Mouse (Mus musculus): ENCODE measurements around the gene Rcsd1. TPM values are rescaled to one million over a fixed set of nuclear protein-coding genes. Genes with fewer than 3 reads are reported as not detected.
A peak's percentile ranks its signal among the peaks of the same experiment; 100 is the strongest.
"Not testable (repeated sequence)": the region's sequence is repeated elsewhere in the genome, so short reads cannot be mapped to it uniquely, and the experiment has no call there.

Rcsd1 gene
- polyA plus RNA-seq, 1 experiment from 2014 or later = 47.8 TPM

- Histone ChIP-seq H3K4me2 (ENCODE audit: low read depth, low read length) (no peak overlapping the region), H3K36me3 (ENCODE audit: control insufficient read depth, insufficient read depth, low read length) (no peaks in the 10 kb centered on the region), H3K4me1 (replicated peaks; ENCODE audit: control insufficient read depth, insufficient read depth, low read length) (peaks cover 39% of the 10 kb centered on the region), H3K4me3 (ENCODE audit: low read length) (no peak overlapping the region), H3K9me3 (ENCODE audit: control insufficient read depth, low read length) (no peaks in the 10 kb centered on the region), H3K27ac (ENCODE audit: low read length) (peak overlapping the region; percentile 1; the same call in 1 of the 2 replicates), H3K27me3 (ENCODE audit: control insufficient read depth, insufficient read depth, low read depth, low read length) (no peaks in the 10 kb centered on the region), H3K9ac (ENCODE audit: low read length) (no peak overlapping the region)
- no peak for ATAC-seq (ENCODE audit: low read depth)
- WGBS = 31% methylated on average over 6 of the region's 6 CpGs
These were observed 23.2 kb downstream of the Rcsd1 start for GRCm38 (mm10) chr1:165686349-165686748.

GRCm38 (mm10) chr1:165684261-165685203, 25.0 kb downstream of the Rcsd1 start:
- peak; percentile 82 for ATAC-seq (ENCODE audit: low read depth)
- Histone ChIP-seq H3K4me2 (ENCODE audit: low read depth, low read length) (no peak overlapping the region), H3K4me1 (replicated peaks; ENCODE audit: control insufficient read depth, insufficient read depth, low read length) (peaks cover 33% of the 10 kb centered on the region), H3K9me3 (ENCODE audit: control insufficient read depth, low read length) (no peaks in the 10 kb centered on the region), H3K27ac (ENCODE audit: low read length) (peak overlapping the region; percentile 67), H3K36me3 (ENCODE audit: control insufficient read depth, insufficient read depth, low read length) (no peaks in the 10 kb centered on the region), H3K4me3 (ENCODE audit: low read length) (no peak overlapping the region), H3K27me3 (ENCODE audit: control insufficient read depth, insufficient read depth, low read depth, low read length) (no peaks in the 10 kb centered on the region), H3K9ac (ENCODE audit: low read length) (no peak overlapping the region)
- WGBS = 48% methylated on average over 15 of the region's 15 CpGs

DNA sequence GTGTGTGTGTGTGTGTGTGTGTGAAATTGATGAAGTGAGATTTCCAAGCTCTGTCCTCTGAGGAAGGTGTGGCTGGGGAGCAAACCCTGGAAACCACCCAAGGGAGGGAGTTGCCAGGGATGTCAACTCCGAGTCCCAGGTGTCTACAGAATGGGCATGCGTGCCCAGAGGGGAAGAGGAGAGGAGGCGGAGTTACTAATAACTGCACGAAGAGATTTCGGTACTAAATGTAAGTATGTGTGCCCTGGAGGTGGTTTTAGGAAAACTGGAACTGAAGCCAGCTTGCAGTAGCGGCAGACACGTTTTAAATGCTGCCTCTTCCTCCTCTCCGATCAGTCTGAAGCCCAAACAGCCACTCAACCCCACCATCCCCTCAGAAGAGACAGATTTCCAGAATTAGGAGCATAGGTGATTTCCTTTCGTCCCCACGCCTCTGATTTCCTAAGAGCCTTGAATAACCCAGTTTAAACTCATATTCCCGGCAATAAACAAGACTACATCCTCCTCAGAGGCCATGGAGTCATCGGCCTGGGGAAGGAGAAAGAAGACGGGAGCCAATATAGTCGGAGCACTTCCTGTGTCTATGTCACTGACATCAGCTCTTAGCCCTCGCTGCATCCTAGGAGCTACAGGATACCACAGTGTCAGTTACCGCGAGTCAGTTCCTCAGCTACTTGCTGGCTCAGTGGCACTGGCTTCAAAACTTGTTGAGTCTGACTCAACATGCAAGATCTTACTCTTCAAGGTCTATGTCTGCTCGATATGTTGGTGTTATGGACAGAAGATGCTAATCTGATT, 27.3 kb downstream of the Rcsd1 start:
- Histone ChIP-seq H3K9me3 (ENCODE audit: control insufficient read depth, low read length) (no peaks in the 10 kb centered on the region), H3K27ac (ENCODE audit: low read length) (peak overlapping the region; percentile 31; the same call in 1 of the 2 replicates), H3K4me1 (replicated peaks; ENCODE audit: control insufficient read depth, insufficient read depth, low read length) (peaks cover 25% of the 10 kb centered on the region)

DNA sequence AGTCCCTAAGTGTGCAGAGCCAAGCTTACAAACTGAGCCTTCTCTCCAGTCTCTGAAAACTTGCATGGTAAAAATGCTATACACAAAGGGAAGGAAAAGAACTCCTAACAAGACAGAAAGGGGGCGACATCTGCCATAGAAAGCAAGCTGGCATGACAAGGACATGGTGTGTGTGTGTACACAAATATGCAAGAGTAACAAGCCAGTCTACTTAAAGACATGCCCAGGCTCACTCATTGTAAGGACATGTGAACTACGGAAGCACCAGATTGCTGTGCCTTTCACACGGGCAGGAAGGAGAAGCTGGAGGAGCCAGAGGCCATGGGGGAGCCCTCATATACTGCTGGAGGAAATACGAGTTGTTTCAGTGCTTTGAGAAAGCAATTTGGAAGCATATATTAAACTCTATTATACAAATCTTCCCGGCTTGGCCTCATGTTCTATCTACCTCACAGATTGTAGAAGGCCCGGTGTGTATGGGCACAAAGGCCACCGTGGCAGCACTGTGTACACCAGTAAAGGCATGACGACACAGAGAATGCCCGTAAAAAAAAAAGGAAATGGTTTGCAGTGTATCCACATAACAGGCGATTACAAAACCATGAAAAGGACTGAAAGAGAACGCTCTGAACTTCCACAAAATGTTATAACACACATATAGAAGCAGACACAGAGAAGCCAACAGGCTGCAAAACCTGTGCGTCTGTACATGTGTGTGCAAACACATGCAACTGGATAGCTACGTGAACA, 28.3 kb downstream of the Rcsd1 start:
- 60% methylated on average over 13 of the region's 13 CpGs for WGBS
- Histone ChIP-seq H3K27me3 (ENCODE audit: control insufficient read depth, insufficient read depth, low read depth, low read length) (no peaks in the 10 kb centered on the region), H3K4me1 (replicated peaks; ENCODE audit: control insufficient read depth, insufficient read depth, low read length) (peaks cover 15% of the 10 kb centered on the region), H3K27ac (ENCODE audit: low read length) (peak overlapping the region; percentile 54), H3K4me2 (ENCODE audit: low read depth, low read length) (no peak overlapping the region), H3K4me3 (ENCODE audit: low read length) (no peak overlapping the region), H3K36me3 (ENCODE audit: control insufficient read depth, insufficient read depth, low read length) (no peaks in the 10 kb centered on the region), H3K9me3 (ENCODE audit: control insufficient read depth, low read length) (no peaks in the 10 kb centered on the region), H3K9ac (ENCODE audit: low read length) (no peak overlapping the region)
- ATAC-seq (ENCODE audit: low read depth) = no peak

More for the DNA sequence above, 27.3 kb downstream of the Rcsd1 start:
- Histone ChIP-seq H3K36me3 (ENCODE audit: control insufficient read depth, insufficient read depth, low read length) (no peaks in the 10 kb centered on the region), H3K27me3 (ENCODE audit: control insufficient read depth, insufficient read depth, low read depth, low read length) (no peaks in the 10 kb centered on the region), H3K9ac (ENCODE audit: low read length) (no peak overlapping the region), H3K4me3 (ENCODE audit: low read length) (no peak overlapping the region), H3K4me2 (ENCODE audit: low read depth, low read length) (no peak overlapping the region)
- 59% methylated on average over 18 of the region's 18 CpGs for WGBS
- ATAC-seq (ENCODE audit: low read depth) = no peak

DNA sequence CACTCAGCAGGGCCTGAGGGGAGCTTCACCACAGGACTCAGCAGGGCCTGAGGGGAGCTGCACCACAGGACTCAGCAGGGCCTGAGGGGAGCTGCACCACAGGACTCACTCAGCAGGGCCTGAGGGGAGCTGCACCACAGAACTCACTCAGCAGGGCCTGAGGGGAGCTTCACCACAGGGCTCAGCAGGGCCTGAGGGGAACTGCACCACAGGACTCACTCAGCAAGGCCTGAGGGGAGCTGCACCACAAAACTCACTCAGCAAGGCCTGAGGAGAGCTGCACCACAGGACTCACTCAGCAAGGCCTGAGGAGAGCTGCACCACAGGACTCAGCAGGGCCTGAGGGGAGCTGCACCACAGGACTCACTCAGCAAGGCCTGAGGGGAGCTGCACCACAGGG, 29.5 kb downstream of the Rcsd1 start:
- not testable (repeated sequence) for H3K9me3 ChIP-seq (ENCODE audit: control insufficient read depth, low read length); H3K4me3 ChIP-seq (ENCODE audit: low read length); ATAC-seq (ENCODE audit: low read depth); H3K9ac ChIP-seq (ENCODE audit: low read length); H3K27me3 ChIP-seq (ENCODE audit: control insufficient read depth, insufficient read depth, low read depth, low read length); H3K4me2 ChIP-seq (ENCODE audit: low read depth, low read length); H3K36me3 ChIP-seq (ENCODE audit: control insufficient read depth, insufficient read depth, low read length); H3K27ac ChIP-seq (ENCODE audit: low read length)
- peaks cover 11% of the 10 kb centered on the region; the same call in 1 of the 2 replicates for H3K4me1 ChIP-seq (replicated peaks; ENCODE audit: control insufficient read depth, insufficient read depth, low read length)

DNA sequence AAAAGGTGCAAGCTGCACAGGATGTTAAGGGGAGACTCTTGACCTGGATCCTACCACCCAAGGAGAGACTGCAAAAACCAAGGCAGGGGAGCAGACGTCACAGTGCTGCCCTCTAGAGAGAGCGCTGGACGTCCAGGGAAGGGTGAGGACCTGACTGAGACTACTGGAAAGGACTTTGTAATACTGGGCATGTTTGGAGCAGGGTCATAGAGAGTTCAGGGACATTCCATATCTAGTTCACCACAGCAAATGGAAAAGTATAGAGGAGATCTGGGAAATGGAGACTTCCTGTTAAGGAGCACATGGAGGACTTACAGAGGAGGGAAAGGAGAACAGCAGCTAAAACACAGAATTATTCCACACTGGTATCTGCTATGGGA, 29.9 kb downstream of the Rcsd1 start:
- H3K9ac ChIP-seq (ENCODE audit: low read length) = no peak overlapping the region
- no peak overlapping the region for H3K27ac ChIP-seq (ENCODE audit: low read length)

GRCm38 (mm10) chr1:165678861-165679617, 30.5 kb downstream of the Rcsd1 start:
- no peaks in the 10 kb centered on the region for H3K27me3 ChIP-seq (ENCODE audit: control insufficient read depth, insufficient read depth, low read depth, low read length)
- no peak overlapping the region for H3K4me3 ChIP-seq (ENCODE audit: low read length)
- H3K36me3 ChIP-seq (ENCODE audit: control insufficient read depth, insufficient read depth, low read length) = no peaks in the 10 kb centered on the region
- H3K9me3 ChIP-seq (ENCODE audit: control insufficient read depth, low read length) = no peaks in the 10 kb centered on the region
- H3K9ac ChIP-seq (ENCODE audit: low read length) = no peak overlapping the region
- H3K27ac ChIP-seq (ENCODE audit: low read length) = no peak overlapping the region
- no peak for ATAC-seq (ENCODE audit: low read depth)
- 79% methylated on average over 15 of the region's 15 CpGs for WGBS
- H3K4me1 ChIP-seq (replicated peaks; ENCODE audit: control insufficient read depth, insufficient read depth, low read length) = peaks cover 11% of the 10 kb centered on the region; the same call in 1 of the 2 replicates
- H3K4me2 ChIP-seq (ENCODE audit: low read depth, low read length) = no peak overlapping the region

More for the DNA sequence above, 29.9 kb downstream of the Rcsd1 start:
- 0 out of 2 replicates have a peak, but pooled peaks have one; percentile 18 for ATAC-seq (ENCODE audit: low read depth)
- H3K4me2 ChIP-seq (ENCODE audit: low read depth, low read length) = no peak overlapping the region
- WGBS = 39% methylated on average over 3 of the region's 3 CpGs
- no peak overlapping the region for H3K4me3 ChIP-seq (ENCODE audit: low read length)
- H3K27me3 ChIP-seq (ENCODE audit: control insufficient read depth, insufficient read depth, low read depth, low read length) = no peaks in the 10 kb centered on the region
- no peaks in the 10 kb centered on the region for H3K36me3 ChIP-seq (ENCODE audit: control insufficient read depth, insufficient read depth, low read length)
- H3K9me3 ChIP-seq (ENCODE audit: control insufficient read depth, low read length) = no peaks in the 10 kb centered on the region
- peaks cover 11% of the 10 kb centered on the region; the same call in 1 of the 2 replicates for H3K4me1 ChIP-seq (replicated peaks; ENCODE audit: control insufficient read depth, insufficient read depth, low read length)

- Histone ChIP-seq H3K4me1 (replicated peaks; ENCODE audit: control insufficient read depth, insufficient read depth, low read length) (peaks cover 11% of the 10 kb centered on the region; the same call in 1 of the 2 replicates), H3K27ac (ENCODE audit: low read length) (no peak overlapping the region)
These were observed 32.0 kb downstream of the Rcsd1 start for GRCm38 (mm10) chr1:165677558-165677957.

More at GRCm38 (mm10) chr1:165677558-165677957, 32.0 kb downstream of the Rcsd1 start:
- Histone ChIP-seq H3K36me3 (ENCODE audit: control insufficient read depth, insufficient read depth, low read length) (no peaks in the 10 kb centered on the region), H3K4me3 (ENCODE audit: low read length) (no peak overlapping the region), H3K9me3 (ENCODE audit: control insufficient read depth, low read length) (no peaks in the 10 kb centered on the region), H3K27me3 (ENCODE audit: control insufficient read depth, insufficient read depth, low read depth, low read length) (no peaks in the 10 kb centered on the region), H3K4me2 (ENCODE audit: low read depth, low read length) (no peak overlapping the region), H3K9ac (ENCODE audit: low read length) (no peak overlapping the region)
- ATAC-seq (ENCODE audit: low read depth) = no peak
- WGBS = 75% methylated on average over 4 of the region's 4 CpGs
